Mouse (Mus musculus) heart, postnatal 0 days (tissue): Measurements from ENCODE around the gene Sox6. TPM values are rescaled to one million over a fixed set of nuclear protein-coding genes. Genes with fewer than 3 reads are reported as not detected.

ENCODE experiments used
- ATAC-seq: fragments of 200-750 bp; cut with Nextera tagmentation; 2 replicates; pipeline ENCODE4 v1.8.0; 2017; ENCODE audit warnings: low read depth, moderate number of reproducible peaks, moderate library complexity; ENCODE audit not compliant: insufficient read depth
- DNase-seq: peaks from one replicate; pipeline ENCODE4 v3.0.0-alpha.2; 2016; ENCODE audit warnings: low spot score
- H3K27ac ChIP-seq: fragments of 300-500 bp; sonication (generic); 2 replicates; pipeline ENCODE4 v1.5.1; 2014; ENCODE audit warnings: low read depth, mild to moderate bottlenecking
- H3K27me3 ChIP-seq: fragments of 300-500 bp; sonication (generic); 2 replicates; pipeline ENCODE4 v1.6.1; 2014; ENCODE audit warnings: low read length, mixed read lengths; ENCODE audit not compliant: control insufficient read depth, insufficient read depth
- H3K36me3 ChIP-seq: fragments of 300-500 bp; sonication (generic); replicated peaks from 2 replicates; pipeline ENCODE4 v1.6.1; 2014; ENCODE audit warnings: low read length, mixed read lengths; ENCODE audit not compliant: control insufficient read depth, insufficient read depth
- H3K4me1 ChIP-seq: fragments of 300-500 bp; sonication (generic); 2 replicates; pipeline ENCODE4 v1.6.1; 2014; ENCODE audit warnings: antibody characterized with exemption; ENCODE audit not compliant: control insufficient read depth, insufficient read depth
- H3K4me2 ChIP-seq: fragments of 300-500 bp; sonication (generic); 2 replicates; pipeline ENCODE4 v1.6.1; 2014; ENCODE audit warnings: low read depth, mild to moderate bottlenecking, low read length, moderate library complexity
- H3K4me3 ChIP-seq: fragments of 300-500 bp; sonication (generic); 2 replicates; pipeline ENCODE4 v1.5.1; 2014; ENCODE audit warnings: low read depth, low read length
- H3K9ac ChIP-seq: fragments of 300-500 bp; sonication (generic); replicated peaks from 2 replicates; pipeline ENCODE4 v1.6.1; 2014; ENCODE audit warnings: low read depth, low read length, mixed read lengths
- H3K9me3 ChIP-seq: fragments of 300-500 bp; sonication (generic); replicated peaks from 2 replicates; pipeline ENCODE4 v1.6.1; 2016; ENCODE audit warnings: low read length; ENCODE audit not compliant: control insufficient read depth
- CTCF ChIP-seq: IDR thresholded peaks from 2 replicates; pipeline ENCODE4 v1.5.1; 2016; ENCODE audit warnings: antibody characterized with exemption, control low read depth, low read depth
- EP300 ChIP-seq: IDR thresholded peaks from 2 replicates; pipeline ENCODE4 v1.6.1; 2016; ENCODE audit warnings: antibody characterized with exemption, low read depth
- whole genome bisulfite sequencing: fragments of 180-500 bp; shearing (Covaris S2); extraction: QIAGEN DNeasy Blood & Tissue Kit; methylation state at CpG from one replicate; pipeline ENCODE4 v1.1.7; 2014; 5-methylcytosine and 5-hydroxymethylcytosine counted together
- polyA plus RNA-seq: library from polyadenylated mRNA; unstranded; fragments of >200 nt; fragmentation: Nextera tagmentation; extraction: Ambion mirVana; gene quantifications from 2 replicates; pipeline ENCODE4 v1.2.1, GENCODE M21; 2015
- total RNA-seq: library from RNA; depleted of rRNA; stranded (reverse); fragments of >200 nt; gene quantifications from 2 replicates; pipeline ENCODE4 v1.2.3, GENCODE M21; 2014; ENCODE audit warnings: low replicate concordance

The Sox6 gene
- total and polyA plus RNA-seq, 2 experiments from 2014 or later, result 23.4 to 68.5 TPM

- no peak overlapping the region for H3K27ac ChIP-seq
- TF ChIP-seq CTCF (no peak), EP300 (no peak)
- no peaks in the 10 kb centered on the region for H3K36me3 ChIP-seq
- 93% methylated on average over 4 of the region's 4 CpGs for WGBS
- H3K4me2 ChIP-seq, result no peak overlapping the region
- ATAC-seq, result no peak
- H3K4me3 ChIP-seq, result no peak overlapping the region
- H3K9me3 ChIP-seq, result no peaks in the 10 kb centered on the region
- H3K27me3 ChIP-seq, result no peaks in the 10 kb centered on the region
- H3K9ac ChIP-seq, result no peak overlapping the region
- no peaks in the 10 kb centered on the region for H3K4me1 ChIP-seq
- no peak for DNase-seq
Observed at GRCm38 (mm10) chr7:115851131-115851530, 187.5 kb downstream of the Sox6 start.

- Histone ChIP-seq H3K4me3 (no peak overlapping the region), H3K27ac (no peak overlapping the region), H3K9me3 (no peaks in the 10 kb centered on the region), H3K4me2 (no peak overlapping the region), H3K9ac (no peak overlapping the region), H3K36me3 (no peaks in the 10 kb centered on the region), H3K4me1 (no peaks in the 10 kb centered on the region; the same call in 1 of the 2 replicates), H3K27me3 (no peaks in the 10 kb centered on the region)
- no peak for TF ChIP-seq EP300
- TF ChIP-seq CTCF, result no peak
- 82% methylated on average over 4 of the region's 4 CpGs for WGBS
- DNase-seq, result no peak
- ATAC-seq, result no peak
Observed at GRCm38 (mm10) chr7:115845791-115846366, 192.7 kb downstream of the Sox6 start.

GRCm38 (mm10) chr7:115844910-115845309 lies 193.7 kb downstream of the Sox6 start:
- Histone ChIP-seq H3K4me1 (no peaks in the 10 kb centered on the region; the same call in 1 of the 2 replicates), H3K27me3 (no peaks in the 10 kb centered on the region), H3K4me2 (no peak overlapping the region), H3K9ac (no peak overlapping the region), H3K9me3 (no peaks in the 10 kb centered on the region), H3K36me3 (no peaks in the 10 kb centered on the region), H3K27ac (no peak overlapping the region), H3K4me3 (no peak overlapping the region)
- DNase-seq (no peak), ATAC-seq (no peak)
- no peak for TF ChIP-seq CTCF
- no peak for TF ChIP-seq EP300
- WGBS, result 74% methylated on average over 3 of the region's 3 CpGs

GRCm38 (mm10) chr7:115844431-115844830 lies 194.2 kb downstream of the Sox6 start:
- DNase-seq (no peak), ATAC-seq (peak; percentile 51; the same call in 1 of the 2 replicates)
- WGBS, result 77% methylated on average over 6 of the region's 6 CpGs
- TF ChIP-seq CTCF, result no peak
- TF ChIP-seq EP300, result no peak
- Histone ChIP-seq H3K4me3 (no peak overlapping the region), H3K27ac (no peak overlapping the region), H3K9me3 (no peaks in the 10 kb centered on the region), H3K27me3 (no peaks in the 10 kb centered on the region), H3K36me3 (no peaks in the 10 kb centered on the region), H3K9ac (no peak overlapping the region), H3K4me1 (no peaks in the 10 kb centered on the region; the same call in 1 of the 2 replicates), H3K4me2 (no peak overlapping the region)

GRCm38 (mm10) chr7:115842251-115842650 lies 196.3 kb downstream of the Sox6 start:
- no peaks in the 10 kb centered on the region for H3K36me3 ChIP-seq
- no peak overlapping the region for H3K4me2 ChIP-seq
- TF ChIP-seq CTCF, result no peak
- TF ChIP-seq EP300, result no peak
- ATAC-seq (no peak), DNase-seq (no peak)
- H3K9ac ChIP-seq, result no peak overlapping the region
- H3K9me3 ChIP-seq, result no peaks in the 10 kb centered on the region
- H3K4me3 ChIP-seq, result no peak overlapping the region
- H3K27me3 ChIP-seq, result no peaks in the 10 kb centered on the region
- no peak overlapping the region for H3K27ac ChIP-seq
- H3K4me1 ChIP-seq, result no peaks in the 10 kb centered on the region; the same call in 1 of the 2 replicates

- 36% methylated on average over 3 of the region's 3 CpGs for WGBS
- DNase-seq, result no peak
- Histone ChIP-seq H3K9me3 (no peaks in the 10 kb centered on the region), H3K36me3 (no peaks in the 10 kb centered on the region), H3K27ac (no peak overlapping the region), H3K4me1 (no peaks in the 10 kb centered on the region; the same call in 1 of the 2 replicates), H3K27me3 (no peaks in the 10 kb centered on the region), H3K4me3 (no peak overlapping the region), H3K9ac (no peak overlapping the region), H3K4me2 (no peak overlapping the region)
- TF ChIP-seq EP300, result no peak
- TF ChIP-seq CTCF, result no peak
- no peak for ATAC-seq
Observed at GRCm38 (mm10) chr7:115840613-115841012, 198.0 kb downstream of the Sox6 start.
